Mouse (Mus musculus) small intestine, adult 2 months (tissue): ENCODE results near the gene Banp.

ENCODE experiments used
- CTCF ChIP-seq: fragments of 200-500 bp; IDR thresholded peaks from 2 replicates; pipeline ENCODE4 v1.5.1; 2012; ENCODE audit warnings: low read depth, mild to moderate bottlenecking, control low read depth, inconsistent platforms, low read length, moderate library complexity, mixed read lengths; ENCODE audit not compliant: insufficient replicate concordance, insufficient read length; ENCODE audit errors: extremely low read depth
- POLR2A ChIP-seq: fragments of 200-500 bp; IDR thresholded peaks from 2 replicates; pipeline ENCODE4 v1.6.1; 2012; ENCODE audit warnings: low read depth, mild to moderate bottlenecking, control low read depth, inconsistent platforms, low read length, moderate library complexity

GRCm38 (mm10) chr8:121921582-121921981 is 28.0 kb upstream of the Banp start:
- TF ChIP-seq CTCF (no peak), POLR2A (no peak)
